Mouse (Mus musculus) urinary bladder, adult 18-20 months (tissue): Measurements from ENCODE around the gene Cmtm6.

Experiments used
- DNase-seq, 2 experiments: peaks; one replicate each; pipeline ENCODE4 v3.0.0; 2022; ENCODE audit warnings: low spot score in 2 of 2, mixed read lengths in 2 of 2

The Cmtm6 gene

GRCm38 (mm10) chr9:114771565-114771964, 40.6 kb downstream of the Cmtm6 start:
- no peak for DNase-seq

DNA sequence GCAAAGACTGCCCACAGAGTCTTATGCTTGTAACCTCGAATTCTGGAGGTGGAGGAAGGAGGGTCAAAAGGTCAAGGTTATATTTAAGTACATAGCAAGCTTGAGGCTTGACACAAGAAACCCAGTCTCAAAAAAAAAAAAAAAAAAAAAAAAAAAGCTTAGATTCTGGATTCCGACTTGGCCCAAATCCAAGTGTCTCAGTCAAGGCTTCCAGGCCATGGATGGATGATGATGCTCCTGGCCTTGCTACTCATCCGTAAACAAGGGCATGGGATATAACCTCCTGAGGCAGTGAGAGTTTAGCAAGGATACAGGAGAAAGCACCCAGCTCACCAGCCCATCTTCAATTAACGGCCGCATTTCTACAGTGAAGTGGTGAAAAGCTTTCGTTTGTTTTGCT, 43.7 kb downstream of the Cmtm6 start:
- no peak for DNase-seq

DNA sequence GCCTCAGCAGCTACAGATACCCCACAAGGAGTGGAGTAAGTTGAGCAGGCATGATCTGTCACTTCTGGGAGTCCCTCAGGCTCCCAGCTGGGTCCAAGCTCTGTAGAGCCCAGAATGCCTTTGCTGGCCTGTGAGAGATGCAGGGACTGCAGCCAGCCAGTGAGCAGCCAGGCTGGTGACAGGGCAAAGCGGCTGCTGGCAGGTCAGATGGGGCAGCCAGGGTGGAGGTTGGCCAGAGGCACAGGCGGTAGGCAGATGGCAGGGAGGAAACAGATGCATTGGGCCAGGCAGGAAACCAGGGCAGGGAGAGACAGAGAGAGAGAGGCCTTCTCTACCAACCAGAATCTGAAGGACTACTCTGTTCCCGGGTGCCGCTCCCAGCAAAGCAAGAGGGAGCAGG, 44.4 kb downstream of the Cmtm6 start:
- DNase-seq = no peak

DNA sequence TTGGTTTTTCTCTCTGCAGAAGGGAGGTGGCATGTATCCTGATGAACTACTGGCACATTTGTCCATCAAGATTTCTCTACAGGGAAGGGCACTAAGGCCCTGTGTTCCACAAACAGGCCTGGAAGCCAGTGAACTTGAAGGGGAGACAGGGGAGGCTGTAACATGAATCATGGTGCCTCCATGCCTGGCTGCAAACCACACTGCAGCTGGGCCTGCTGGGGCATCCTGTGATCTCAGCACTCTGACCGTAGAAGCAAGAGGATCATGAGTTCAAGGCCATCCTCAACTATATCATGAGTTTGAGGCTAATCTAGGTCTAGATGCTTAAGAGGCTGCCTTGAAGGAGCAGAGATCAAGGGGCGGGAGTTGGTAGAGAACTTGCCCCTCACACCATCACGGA, 45.4 kb downstream of the Cmtm6 start:
- no peak for DNase-seq

DNA sequence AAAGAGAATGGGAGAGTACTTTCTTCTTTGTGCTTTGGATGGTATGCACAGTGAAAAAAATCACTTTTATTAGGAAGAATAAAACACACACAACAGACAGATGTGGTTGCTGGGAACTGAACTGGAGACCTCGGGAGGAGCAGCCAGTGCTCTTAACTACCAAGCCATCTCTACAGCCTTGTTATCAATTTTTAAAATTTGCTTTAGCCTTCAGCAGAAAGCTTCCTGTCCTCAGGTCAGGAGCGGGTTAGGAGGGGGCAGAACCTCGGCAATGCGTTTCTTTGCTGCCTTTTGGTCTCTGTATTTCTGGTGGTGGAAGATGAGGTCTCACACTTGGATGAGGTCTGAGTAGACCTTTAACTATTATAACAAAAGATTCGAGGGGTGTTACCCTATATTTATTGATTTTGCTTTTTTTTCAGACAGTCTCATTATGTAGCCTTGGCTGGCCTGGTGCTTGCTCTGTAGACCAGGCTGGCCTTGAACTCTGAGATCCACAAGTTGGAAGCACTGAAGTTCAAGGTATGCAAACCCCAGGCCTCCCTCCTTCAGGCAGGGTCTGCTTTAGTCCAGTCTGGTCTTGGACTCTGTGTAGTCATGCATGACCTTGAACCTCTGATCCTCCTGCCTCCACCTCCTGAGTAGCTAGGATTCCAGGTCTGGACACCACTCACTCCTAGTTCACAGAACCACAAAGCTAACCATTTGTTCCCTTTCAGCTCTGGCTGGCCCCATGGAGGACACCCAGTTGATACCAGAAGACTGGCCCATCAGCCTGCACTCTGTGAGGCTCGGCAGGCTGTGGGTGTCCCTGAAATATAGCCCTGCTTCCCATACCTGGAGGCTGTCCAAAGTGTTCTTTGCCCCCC, 46.5 kb downstream of the Cmtm6 start:
- no peak for DNase-seq

- no peak for DNase-seq
Measured at GRCm38 (mm10) chr9:114778047-114778390, 47.1 kb downstream of the Cmtm6 start.

- no peak for DNase-seq
Measured at GRCm38 (mm10) chr9:114778877-114779276, 48.0 kb downstream of the Cmtm6 start.

- DNase-seq = no peak
Measured at GRCm38 (mm10) chr9:114779984-114780745, 49.2 kb downstream of the Cmtm6 start.

- DNase-seq = peak; percentile 39 to 40
Measured at GRCm38 (mm10) chr9:114780746-114781525, 50.0 kb downstream of the Cmtm6 start.

GRCm38 (mm10) chr9:114781526-114782212, 50.8 kb downstream of the Cmtm6 start, which contains the start of gene Cmtm7:
Cmtm7 (minus strand) TSS chr9:114781856.
- peak; percentile 45 to 46 for DNase-seq

DNA sequence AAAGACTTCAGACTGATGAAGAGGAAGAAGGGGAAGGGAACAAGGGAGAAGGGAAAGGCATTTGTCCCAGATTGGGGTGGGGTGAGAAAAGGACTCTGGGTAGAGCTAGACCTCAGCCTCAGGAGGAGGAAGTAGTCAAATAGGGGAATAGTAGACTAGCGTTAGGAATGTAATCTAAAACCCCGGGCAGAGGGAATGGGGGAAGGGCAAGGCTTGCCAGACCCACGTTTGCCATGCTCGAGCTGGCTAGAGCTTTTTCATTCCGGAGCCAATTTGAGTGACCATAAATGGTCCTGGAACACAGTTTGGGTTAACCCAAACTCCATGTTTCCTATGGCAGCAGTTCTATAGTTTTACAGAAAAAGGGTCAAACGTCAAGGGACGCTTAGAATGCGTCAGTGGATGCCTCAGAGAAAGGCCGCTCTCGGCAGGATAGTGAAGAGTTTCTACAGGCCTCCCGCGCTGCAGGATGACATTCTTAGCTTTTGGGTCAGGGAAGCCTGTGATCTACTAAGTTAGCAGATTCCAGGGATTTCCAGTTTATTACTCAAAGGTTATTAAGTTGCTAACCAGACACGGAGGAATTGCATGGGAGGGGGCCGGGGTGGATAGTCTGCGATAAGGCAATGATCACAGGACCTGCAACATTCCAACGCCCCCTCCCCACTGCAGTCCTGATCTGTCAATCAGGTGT, 54.7 kb downstream of the Cmtm6 start:
- no peak for DNase-seq

- DNase-seq = no peak
Measured at GRCm38 (mm10) chr9:114787134-114787533, 56.2 kb downstream of the Cmtm6 start.

- DNase-seq = no peak
Measured at GRCm38 (mm10) chr9:114787716-114788115, 56.8 kb downstream of the Cmtm6 start.

GRCm38 (mm10) chr9:114788697-114789096, 57.8 kb downstream of the Cmtm6 start:
- DNase-seq = no peak

GRCm38 (mm10) chr9:114789557-114789956, 58.6 kb downstream of the Cmtm6 start:
- no peak for DNase-seq

GRCm38 (mm10) chr9:114789989-114790388, 59.1 kb downstream of the Cmtm6 start:
- no peak for DNase-seq

- no peak for DNase-seq
Measured at GRCm38 (mm10) chr9:114793764-114794295, 62.9 kb downstream of the Cmtm6 start.

GRCm38 (mm10) chr9:114794491-114794890, 63.6 kb downstream of the Cmtm6 start:
- no peak for DNase-seq

DNA sequence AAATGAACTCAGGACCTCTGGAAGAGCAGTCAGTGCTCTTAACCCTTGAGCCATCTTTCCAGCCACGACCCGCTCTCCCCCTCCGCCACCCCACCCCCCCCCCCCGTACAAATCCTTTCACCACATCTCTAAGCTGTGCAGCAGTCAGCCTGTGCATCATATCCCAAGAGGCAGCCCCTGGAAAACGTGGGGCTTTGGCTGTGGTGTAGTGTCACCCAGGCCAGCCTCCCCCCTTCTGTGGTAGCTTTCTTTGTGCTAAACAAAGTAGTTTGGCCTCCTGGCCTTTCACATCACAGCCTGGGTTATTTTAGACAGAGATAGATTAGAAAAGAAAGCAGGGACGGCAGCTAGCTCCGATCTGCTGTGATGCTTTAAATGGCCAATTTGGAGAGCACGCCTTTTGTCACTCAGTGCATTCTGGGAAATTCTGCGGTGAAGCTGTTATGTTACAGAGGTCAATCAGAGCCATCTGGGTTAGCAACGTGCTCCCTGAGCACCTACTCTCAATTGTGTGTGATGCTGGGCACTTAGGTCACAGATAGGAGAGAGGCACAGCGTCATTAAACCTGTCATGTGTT, 65.6 kb downstream of the Cmtm6 start:
- no peak for DNase-seq

- peak; percentile 64 to 68 for DNase-seq
Measured at GRCm38 (mm10) chr9:114797329-114798004, 66.6 kb downstream of the Cmtm6 start.
